Mouse (Mus musculus) cerebellum, postnatal 25 days (tissue): ENCODE measurements around the gene Lrrc47.

ENCODE experiments used
- DNase-seq, 2 experiments: peaks; one replicate each; pipeline ENCODE4 v3.0.0; 2021; ENCODE audit warnings: mixed read lengths in 2 of 2

Lrrc47 gene

GRCm38 (mm10) chr4:154023754-154024601 lies 12.4 kb downstream of the Lrrc47 start:
- DNase-seq = no peak

DNA sequence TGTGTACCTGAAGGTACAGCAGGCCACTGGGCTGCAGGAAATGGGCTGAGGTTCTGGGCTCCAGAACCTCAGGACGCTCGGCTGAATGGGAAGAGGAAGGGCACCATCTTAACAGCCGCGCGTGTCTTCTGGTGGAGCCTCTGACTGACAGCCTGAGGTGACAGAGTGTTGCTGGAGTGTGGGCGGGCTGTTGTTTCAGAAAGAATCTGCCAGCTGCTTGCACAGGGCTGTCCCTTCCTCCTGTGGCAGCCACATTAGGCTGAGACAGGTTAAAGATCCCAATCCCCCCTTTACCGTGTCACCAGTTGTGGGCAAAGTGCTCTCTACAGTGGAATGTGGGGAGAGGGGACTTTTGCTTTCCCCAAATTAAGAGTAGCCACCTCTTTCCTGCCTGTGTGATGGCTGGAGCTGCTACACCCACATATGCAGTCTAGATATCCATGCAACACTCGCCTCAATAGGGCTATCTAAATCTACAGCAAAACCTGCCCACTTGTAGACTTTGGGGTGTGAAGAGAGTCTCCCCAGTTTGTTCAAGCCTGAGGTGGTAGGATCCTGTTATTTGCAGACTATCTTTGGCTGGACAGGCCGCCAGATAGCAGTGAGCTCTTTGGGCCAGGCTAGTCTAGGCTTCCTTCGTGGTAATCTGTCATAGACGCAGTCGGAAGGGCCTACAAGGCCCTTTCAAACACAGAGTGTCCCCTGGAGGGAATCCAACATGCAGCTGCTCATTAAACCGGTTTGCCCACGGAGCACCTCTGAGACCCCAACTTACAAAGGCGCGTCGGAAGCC lies 13.4 kb downstream of the Lrrc47 start:
- DNase-seq = no peak

DNA sequence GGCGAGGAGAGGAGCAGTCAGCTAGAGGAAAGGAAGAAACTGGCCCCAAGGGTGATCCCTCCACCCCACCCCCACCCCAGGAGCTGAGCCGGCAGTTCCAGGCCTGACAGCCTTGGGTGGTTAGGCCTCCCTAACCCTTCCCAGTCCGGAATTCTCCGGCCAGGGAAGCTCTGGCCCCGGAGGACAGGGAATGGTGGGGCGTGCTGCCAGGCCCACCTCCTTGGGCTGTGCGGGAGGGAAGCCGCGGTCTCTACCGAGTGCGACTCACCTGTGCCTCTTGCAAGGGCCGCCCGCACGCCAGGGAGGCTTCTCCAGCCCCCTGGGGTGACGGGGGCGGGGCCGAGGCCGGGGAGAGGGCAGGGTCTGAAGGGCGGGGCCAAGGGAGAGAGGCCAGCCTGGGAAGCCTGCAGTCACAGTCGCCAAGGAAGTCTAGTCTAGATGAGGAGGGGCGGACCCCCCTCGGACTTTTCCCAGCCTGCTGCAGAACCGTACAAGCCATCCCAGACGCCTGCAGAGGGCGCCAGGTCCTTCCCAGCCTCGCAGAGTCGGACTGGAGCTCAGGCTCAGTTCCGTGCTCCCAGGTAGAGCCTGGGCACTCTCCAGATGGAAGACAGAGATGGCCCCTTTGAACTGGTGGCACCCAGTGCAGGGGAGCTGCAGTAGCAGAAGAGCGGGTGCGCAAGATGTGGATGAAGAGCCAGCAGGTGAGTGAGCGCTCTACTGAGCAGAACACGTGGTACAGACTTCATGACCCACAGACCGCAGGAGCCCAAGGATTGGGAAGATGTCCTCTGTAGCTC lies 14.3 kb downstream of the Lrrc47 start, which contains the start of gene Smim1:
Smim1 (minus strand) TSS at position 590 of the 800 bp plus-strand sequence.
- DNase-seq = peak; percentile 60 to 77

DNA sequence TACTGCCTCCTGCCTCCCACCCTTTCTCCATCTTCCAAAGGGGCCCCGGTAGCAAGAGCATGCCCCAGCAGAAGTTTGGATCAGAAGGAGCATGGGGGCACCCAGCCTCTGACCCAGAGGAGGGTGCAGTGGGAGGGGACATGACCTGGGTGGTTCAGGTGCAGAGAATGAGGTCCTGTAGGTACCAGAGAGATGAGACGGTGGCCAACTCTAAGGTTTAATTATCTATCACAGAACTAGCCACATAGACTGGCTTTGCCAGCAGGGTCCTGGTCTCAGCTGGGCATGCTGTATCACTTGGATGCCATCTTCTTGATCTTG lies 14.9 kb downstream of the Lrrc47 start:
- no peak for DNase-seq

DNA sequence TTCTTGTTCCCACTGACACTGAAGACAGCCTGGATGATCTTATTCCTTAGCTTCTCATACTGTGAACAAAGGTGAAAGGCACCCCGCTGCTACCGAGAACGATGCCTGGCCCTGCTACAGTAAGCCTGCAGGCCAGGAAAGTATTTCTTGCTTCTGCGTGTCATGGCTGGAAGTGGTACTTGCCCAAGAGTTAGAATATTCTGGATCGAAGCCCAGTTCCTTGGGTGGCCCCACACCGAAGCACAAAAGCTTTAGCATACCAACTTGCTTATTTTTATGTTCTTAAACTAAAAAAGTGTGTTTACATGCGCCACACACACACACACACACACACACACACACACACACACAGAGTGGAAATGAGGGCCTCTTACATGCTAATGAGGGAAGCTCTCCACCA lies 16.5 kb downstream of the Lrrc47 start:
- DNase-seq = no peak

DNA sequence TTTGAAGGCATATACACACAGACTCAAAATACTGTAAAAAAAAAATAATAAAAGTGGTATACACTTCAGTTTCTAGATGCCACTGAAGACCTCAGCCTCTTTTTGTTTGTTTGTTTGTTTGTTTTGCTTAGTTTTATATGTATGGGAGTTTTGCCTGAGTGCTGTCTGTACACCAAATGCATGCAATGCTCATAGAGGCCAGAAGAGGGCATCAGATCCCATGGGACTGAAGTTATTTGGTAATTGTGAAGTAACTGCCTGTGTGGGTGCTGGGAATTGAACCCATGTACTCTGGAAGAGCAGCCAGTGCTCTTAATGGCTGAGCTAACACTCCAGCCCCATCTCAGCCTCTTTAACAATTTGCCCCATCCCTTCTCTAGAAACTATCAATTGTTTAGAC lies 17.1 kb downstream of the Lrrc47 start:
- DNase-seq = no peak

DNA sequence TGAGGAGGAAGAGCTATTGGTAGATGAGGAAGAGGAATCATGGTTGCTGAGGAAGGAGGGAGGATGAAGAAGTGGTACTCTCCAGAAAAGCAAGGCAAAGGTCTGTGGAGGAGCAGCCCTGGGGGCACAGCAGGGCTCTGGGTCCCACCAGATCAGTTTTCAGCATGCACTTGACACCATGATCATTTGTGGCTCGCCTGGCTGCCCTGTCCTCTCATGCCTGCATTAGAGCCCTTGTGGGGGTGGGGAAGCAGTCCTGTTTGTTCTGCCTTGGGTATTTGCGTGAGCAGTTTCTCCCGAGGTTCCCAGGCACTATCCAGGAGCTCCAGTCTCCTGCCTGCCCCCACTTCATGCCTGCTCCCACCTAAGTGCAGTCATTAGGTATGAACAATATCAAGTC lies 25.6 kb downstream of the Lrrc47 start:
- DNase-seq = no peak

DNA sequence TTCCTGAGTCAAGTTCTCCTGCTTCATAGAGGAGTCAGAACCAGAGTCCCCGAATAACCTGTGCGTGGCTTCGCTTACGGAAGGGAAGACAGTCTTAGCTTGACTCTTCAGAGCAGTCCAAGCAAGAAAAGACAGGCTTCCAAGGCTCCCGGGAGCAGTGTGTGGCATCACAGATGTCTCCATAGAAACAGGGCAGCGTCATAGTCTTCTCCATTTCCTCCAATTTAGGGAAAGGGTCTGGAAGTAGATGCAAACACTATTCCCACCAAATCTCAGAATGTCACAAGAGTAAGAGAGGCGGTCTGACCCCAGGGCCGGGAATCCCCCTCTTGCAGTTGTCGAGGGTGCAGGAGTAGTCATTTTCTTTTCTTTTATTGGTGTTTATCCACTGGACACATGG lies 31.0 kb downstream of the Lrrc47 start, which contains the start of gene Ccdc27:
Ccdc27 (minus strand) TSS at position 101 of the 400 bp plus-strand sequence.
- DNase-seq = no peak

DNA sequence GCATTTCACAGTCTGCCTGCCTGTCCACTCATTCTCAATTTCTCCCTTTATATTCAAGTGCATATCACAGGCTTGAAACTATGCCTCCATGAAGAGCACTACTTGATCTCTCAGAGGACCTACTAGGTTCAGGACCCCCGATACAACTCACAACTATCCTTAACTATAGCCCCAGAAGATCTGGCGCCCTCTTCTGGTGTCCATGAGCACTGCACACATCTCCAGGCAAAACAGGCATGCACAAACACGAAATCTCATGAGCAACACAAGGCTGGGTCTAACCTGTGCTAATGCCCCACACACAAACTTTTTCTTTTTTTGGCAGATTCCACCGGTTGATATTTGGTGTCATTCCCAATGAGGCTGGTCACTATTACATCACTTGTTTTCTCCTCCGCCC lies 34.3 kb downstream of the Lrrc47 start:
- DNase-seq = no peak

DNA sequence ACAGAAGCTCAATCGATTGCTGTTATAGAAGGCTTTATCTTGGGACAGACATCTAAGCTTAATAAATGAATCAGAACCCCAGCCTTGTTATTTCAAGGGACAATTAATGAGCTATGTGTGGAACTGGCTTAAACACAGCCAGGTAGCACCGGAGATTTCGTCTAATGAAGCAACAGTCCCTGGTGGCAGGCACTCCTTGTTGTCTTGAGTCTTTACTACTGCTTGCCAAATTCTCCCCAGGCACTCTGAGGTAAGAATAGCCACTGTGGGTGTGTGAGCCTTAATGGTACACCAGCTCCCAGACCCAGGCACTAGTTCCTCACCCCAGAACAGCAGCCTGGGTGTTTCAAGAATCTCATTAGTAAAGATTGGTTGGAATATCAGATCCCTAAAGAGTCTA lies 39.9 kb downstream of the Lrrc47 start:
- no peak for DNase-seq

- no peak for DNase-seq
These were observed 41.5 kb downstream of the Lrrc47 start for GRCm38 (mm10) chr4:154053065-154053464.

GRCm38 (mm10) chr4:154055482-154055881 lies 44.0 kb downstream of the Lrrc47 start:
- no peak for DNase-seq

DNA sequence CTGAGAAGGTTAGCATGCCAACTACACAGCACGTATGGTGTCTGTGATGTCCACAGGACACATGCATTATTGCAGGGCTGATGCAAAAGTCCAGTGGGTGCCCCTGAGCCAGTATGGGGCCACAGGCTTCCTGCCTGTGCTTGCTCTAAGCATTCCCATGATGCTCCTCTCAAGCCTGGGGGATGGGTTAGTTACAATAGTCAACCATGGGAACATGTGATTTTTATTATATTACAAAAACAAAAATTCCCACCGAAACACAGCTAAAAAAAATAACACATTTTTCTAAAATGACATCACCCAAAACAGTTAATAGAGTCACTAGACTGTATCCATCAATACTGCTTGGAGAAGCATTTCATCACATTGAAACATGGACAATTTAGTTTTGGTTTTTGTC lies 44.5 kb downstream of the Lrrc47 start:
- no peak for DNase-seq

GRCm38 (mm10) chr4:154056661-154057060 lies 45.1 kb downstream of the Lrrc47 start:
- no peak for DNase-seq

DNA sequence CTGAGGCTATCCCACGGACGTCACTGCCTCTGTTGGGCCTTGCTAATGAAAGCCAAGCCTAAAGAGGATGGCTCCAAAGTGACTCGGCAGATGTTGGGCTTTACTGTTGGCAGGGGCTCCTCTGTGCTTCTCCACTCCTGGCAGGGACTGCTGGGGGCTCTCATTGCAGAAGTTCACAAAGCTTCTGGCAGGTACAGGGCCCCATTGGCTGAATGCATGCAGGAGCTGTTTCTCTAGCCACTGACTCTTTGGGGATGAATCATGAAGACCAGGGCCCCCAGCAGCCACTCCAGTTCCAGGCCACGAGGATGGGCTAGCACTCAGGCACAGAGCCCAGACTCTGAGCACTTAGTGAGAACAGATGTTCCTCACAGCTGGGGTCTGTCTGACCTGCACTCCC lies 46.2 kb downstream of the Lrrc47 start:
- DNase-seq = no peak

GRCm38 (mm10) chr4:154064827-154065773 lies 53.6 kb downstream of the Lrrc47 start:
- peak; percentile 35 to 66 for DNase-seq

- DNase-seq = peak; percentile 63 to 78
These were observed 59.4 kb downstream of the Lrrc47 start for GRCm38 (mm10) chr4:154070896-154071295.
